Mouse (Mus musculus): ENCODE data around the gene Zc3h12a. TPM values are rescaled to one million over a fixed set of nuclear protein-coding genes. Genes with fewer than 3 reads are reported as not detected.

Gene Zc3h12a
- polyA plus RNA-seq, 1 experiment from 2014 or later: 0.26 TPM

- Histone ChIP-seq H3K27me3 (ENCODE audit: poor library complexity, severe bottlenecking) (peaks cover 59% of the 10 kb centered on the region), H3K9me3 (no peaks in the 10 kb centered on the region), H3K4me1 (peaks cover 13% of the 10 kb centered on the region), H3K4me3 (peak overlapping the region; percentile 36), H3K36me3 (replicated peaks) (no peaks in the 10 kb centered on the region), H3K27ac (no peak overlapping the region)
- peak; percentile 82 for DNase-seq (ENCODE audit: extremely low spot score, low spot score)
- WGBS: 7% methylated on average over 19 of the region's 19 CpGs
Measured at GRCm38 (mm10) chr4:125160320-125160950, 32.8 kb upstream of the Zc3h12a start.

- DNase-seq (ENCODE audit: extremely low spot score, low spot score): no peak
- H3K36me3 ChIP-seq (replicated peaks): no peaks in the 10 kb centered on the region
- no peak overlapping the region for H3K4me3 ChIP-seq
- peaks cover 55% of the 10 kb centered on the region for H3K27me3 ChIP-seq (ENCODE audit: poor library complexity, severe bottlenecking)
- WGBS: 71% methylated on average over 20 of the region's 20 CpGs
- no peak overlapping the region for H3K27ac ChIP-seq
- no peaks in the 10 kb centered on the region for H3K9me3 ChIP-seq
- H3K4me1 ChIP-seq: peaks cover 13% of the 10 kb centered on the region
Measured at GRCm38 (mm10) chr4:125158581-125159317, 31.1 kb upstream of the Zc3h12a start.

DNA sequence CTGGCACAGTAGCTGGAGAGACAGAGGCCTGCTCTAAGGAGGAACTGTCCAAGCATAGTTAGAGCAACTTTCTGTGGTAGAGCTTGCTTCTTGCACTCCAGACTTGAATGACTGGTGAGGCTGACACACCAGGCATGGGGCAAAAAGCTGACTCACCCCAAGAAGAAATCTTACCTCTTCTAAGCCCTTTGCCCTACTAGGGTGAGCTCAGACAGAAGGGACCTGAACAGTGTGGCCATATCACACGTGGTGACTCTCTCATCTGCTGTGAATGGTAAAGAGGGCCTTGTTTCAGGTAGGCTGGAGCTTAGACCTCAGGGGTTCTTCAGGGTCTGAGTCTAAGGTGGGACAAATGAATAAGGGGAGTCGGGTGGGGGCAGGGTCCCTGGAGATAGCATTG is 30.4 kb upstream of the Zc3h12a start:
- Histone ChIP-seq H3K27ac (no peak overlapping the region), H3K4me3 (no peak overlapping the region), H3K9me3 (no peaks in the 10 kb centered on the region), H3K27me3 (ENCODE audit: poor library complexity, severe bottlenecking) (peaks cover 48% of the 10 kb centered on the region), H3K4me1 (peaks cover 13% of the 10 kb centered on the region), H3K36me3 (replicated peaks) (no peaks in the 10 kb centered on the region)
- DNase-seq (ENCODE audit: extremely low spot score, low spot score): no peak
- 80% methylated on average over 2 of the region's 2 CpGs for WGBS

GRCm38 (mm10) chr4:125157322-125157721 is 29.7 kb upstream of the Zc3h12a start:
- H3K36me3 ChIP-seq (replicated peaks): no peaks in the 10 kb centered on the region
- H3K4me3 ChIP-seq: no peak overlapping the region
- peaks cover 13% of the 10 kb centered on the region for H3K4me1 ChIP-seq
- DNase-seq (ENCODE audit: extremely low spot score, low spot score): no peak
- no peak overlapping the region for H3K27ac ChIP-seq
- H3K27me3 ChIP-seq (ENCODE audit: poor library complexity, severe bottlenecking): peaks cover 40% of the 10 kb centered on the region
- 85% methylated on average over 3 of the region's 3 CpGs for WGBS
- H3K9me3 ChIP-seq: no peaks in the 10 kb centered on the region

GRCm38 (mm10) chr4:125155646-125156045 is 28.0 kb upstream of the Zc3h12a start:
- no peak for DNase-seq (ENCODE audit: extremely low spot score, low spot score)
- 91% methylated on average over 5 of the region's 5 CpGs for WGBS

DNA sequence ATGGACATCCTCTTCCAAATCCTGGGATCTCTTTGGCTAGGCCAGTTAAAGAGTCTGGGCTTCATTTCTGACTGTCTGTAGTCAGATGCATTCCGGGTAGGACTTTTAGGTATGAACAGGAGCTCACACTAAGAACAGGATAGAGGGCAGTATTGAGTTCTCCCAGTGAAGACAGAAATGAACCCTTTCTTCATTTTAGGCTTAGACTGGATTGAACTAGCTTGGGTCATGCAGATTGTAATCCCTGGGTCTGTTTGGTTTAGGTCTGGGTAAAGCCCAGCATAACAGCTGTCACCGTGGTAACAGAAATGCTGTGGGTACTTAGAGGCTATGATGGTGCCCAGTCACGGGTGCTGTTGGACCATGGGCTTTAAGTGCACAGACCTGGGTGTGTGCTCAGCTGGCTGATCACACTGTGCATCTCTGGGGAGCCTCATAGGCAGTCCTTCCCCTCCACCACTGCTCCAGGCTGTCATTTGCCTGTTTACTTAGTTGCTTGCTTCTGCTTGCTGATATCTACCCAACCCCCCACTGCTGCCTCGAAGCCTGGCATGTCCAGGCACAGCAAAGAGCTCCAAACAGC is 26.1 kb upstream of the Zc3h12a start:
- Histone ChIP-seq H3K27ac (no peak overlapping the region), H3K36me3 (replicated peaks) (no peaks in the 10 kb centered on the region), H3K4me3 (no peak overlapping the region), H3K4me1 (0 out of 2 replicates have a peak, but pooled peaks cover 9% of the 10 kb centered on the region), H3K27me3 (ENCODE audit: poor library complexity, severe bottlenecking) (peaks cover 25% of the 10 kb centered on the region), H3K9me3 (no peaks in the 10 kb centered on the region)
- DNase-seq (ENCODE audit: extremely low spot score, low spot score): no peak
- 81% methylated on average over 4 of the region's 4 CpGs for WGBS

More at GRCm38 (mm10) chr4:125155646-125156045, 28.0 kb upstream of the Zc3h12a start:
- H3K9me3 ChIP-seq: no peaks in the 10 kb centered on the region
- H3K27ac ChIP-seq: no peak overlapping the region
- H3K36me3 ChIP-seq (replicated peaks): no peaks in the 10 kb centered on the region
- H3K4me1 ChIP-seq: peaks cover 4% of the 10 kb centered on the region
- peaks cover 36% of the 10 kb centered on the region for H3K27me3 ChIP-seq (ENCODE audit: poor library complexity, severe bottlenecking)
- no peak overlapping the region for H3K4me3 ChIP-seq

DNA sequence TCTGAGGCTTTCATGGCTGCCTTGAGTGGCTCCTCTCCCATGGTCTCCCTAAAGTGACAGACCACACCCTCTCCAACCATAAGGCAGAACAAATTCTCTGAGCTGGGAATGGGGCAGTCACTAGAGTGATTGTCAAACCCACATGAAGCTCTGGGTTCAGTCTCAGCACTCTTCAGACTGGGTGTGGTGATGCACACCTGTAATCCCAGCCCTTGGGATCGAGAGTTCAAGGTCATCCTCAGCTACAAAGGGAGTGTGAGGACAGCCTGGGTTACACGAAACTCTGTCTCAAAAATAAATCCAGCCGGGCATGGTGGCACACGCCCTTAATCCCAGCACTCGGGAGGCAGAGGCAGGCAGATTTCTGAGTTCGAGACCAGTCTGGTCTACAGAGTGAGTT is 24.8 kb upstream of the Zc3h12a start:
- Histone ChIP-seq H3K9me3 (no peaks in the 10 kb centered on the region), H3K27ac (no peak overlapping the region), H3K4me3 (no peak overlapping the region), H3K36me3 (replicated peaks) (no peaks in the 10 kb centered on the region), H3K4me1 (0 out of 2 replicates have a peak, but pooled peaks cover 9% of the 10 kb centered on the region), H3K27me3 (ENCODE audit: poor library complexity, severe bottlenecking) (peaks cover 28% of the 10 kb centered on the region)
- WGBS: 94% methylated on average over 6 of the region's 6 CpGs
- no peak for DNase-seq (ENCODE audit: extremely low spot score, low spot score)

GRCm38 (mm10) chr4:125149460-125149859 is 21.8 kb upstream of the Zc3h12a start:
- H3K9me3 ChIP-seq: no peaks in the 10 kb centered on the region
- peaks cover 18% of the 10 kb centered on the region for H3K4me1 ChIP-seq
- no peaks in the 10 kb centered on the region for H3K36me3 ChIP-seq (replicated peaks)
- no peak overlapping the region for H3K27ac ChIP-seq
- no peak overlapping the region for H3K4me3 ChIP-seq
- peaks cover 45% of the 10 kb centered on the region for H3K27me3 ChIP-seq (ENCODE audit: poor library complexity, severe bottlenecking)
- 47% methylated on average over 5 of the region's 5 CpGs for WGBS
- DNase-seq (ENCODE audit: extremely low spot score, low spot score): no peak

DNA sequence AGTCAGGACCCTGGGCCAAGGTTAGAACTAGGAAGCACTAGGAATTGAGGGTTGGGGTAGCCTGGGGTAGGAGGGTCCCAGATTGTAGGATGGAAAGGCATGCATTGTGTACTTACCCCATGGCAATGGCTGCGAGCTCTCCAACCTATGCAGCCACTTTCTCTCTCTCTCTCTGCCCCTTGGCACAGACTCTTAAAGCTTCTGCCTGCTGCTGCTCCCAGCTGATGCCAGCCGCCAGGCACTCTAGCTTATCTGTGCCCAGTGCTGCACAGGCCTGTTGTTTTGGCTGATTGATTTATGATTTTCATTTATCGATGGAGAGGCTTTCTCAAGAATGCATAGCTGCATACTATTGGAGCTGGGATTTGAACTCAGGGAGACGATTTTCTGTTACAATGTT is 20.3 kb upstream of the Zc3h12a start:
- Histone ChIP-seq H3K9me3 (no peaks in the 10 kb centered on the region), H3K4me1 (peaks cover 23% of the 10 kb centered on the region), H3K27me3 (ENCODE audit: poor library complexity, severe bottlenecking) (peaks cover 55% of the 10 kb centered on the region), H3K4me3 (no peak overlapping the region), H3K27ac (no peak overlapping the region), H3K36me3 (replicated peaks) (no peaks in the 10 kb centered on the region)
- DNase-seq (ENCODE audit: extremely low spot score, low spot score): no peak
- WGBS: 89% methylated on average over 4 of the region's 4 CpGs

DNA sequence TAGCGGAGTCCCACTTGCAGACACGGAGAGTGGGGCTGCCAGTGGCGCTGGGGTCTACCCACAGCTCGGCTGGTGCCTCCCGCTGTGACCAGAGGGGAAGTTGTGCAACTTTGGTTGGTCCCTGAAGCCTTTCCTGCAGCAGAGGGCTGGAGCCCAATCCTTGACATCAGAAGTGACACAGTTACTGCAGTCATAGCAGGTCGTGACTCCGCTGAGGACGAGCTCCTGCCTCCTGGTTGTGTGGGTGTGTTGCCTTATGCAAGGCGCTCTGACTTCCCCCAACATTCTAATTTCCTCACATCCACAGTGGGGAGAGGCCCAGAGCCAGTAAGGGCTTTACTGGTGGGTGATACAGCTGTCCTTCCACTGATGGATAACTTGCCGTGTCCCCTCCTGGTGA is 17.6 kb upstream of the Zc3h12a start:
- 39% methylated on average over 10 of the region's 10 CpGs for WGBS
- DNase-seq (ENCODE audit: extremely low spot score, low spot score): no peak
- peaks cover 43% of the 10 kb centered on the region for H3K27me3 ChIP-seq (ENCODE audit: poor library complexity, severe bottlenecking)
- H3K4me1 ChIP-seq: peaks cover 23% of the 10 kb centered on the region
- no peak overlapping the region for H3K4me3 ChIP-seq
- H3K36me3 ChIP-seq (replicated peaks): no peaks in the 10 kb centered on the region
- no peak overlapping the region for H3K27ac ChIP-seq
- no peaks in the 10 kb centered on the region for H3K9me3 ChIP-seq

DNA sequence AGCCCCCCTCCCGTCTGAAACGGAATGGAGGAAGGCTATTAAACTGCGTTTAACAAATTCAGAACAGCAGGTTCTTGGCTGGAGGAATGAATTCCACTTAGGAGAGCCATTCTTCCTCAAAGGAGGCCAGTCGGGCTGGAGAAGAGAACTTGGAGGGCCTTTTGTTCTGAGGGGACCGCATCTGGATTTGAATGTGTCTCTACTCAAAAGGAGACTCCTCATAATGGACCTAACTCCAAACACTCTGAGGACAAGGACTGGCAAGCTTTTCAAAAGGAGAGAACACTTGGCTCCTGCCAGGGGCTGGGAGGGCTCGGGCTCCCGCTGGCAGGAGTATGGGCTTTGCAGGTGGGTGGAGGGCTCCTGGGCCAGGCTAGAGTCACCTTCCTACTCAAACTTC is 17.0 kb upstream of the Zc3h12a start:
- H3K9me3 ChIP-seq: no peaks in the 10 kb centered on the region
- H3K27ac ChIP-seq: no peak overlapping the region
- WGBS: 23% methylated on average over 7 of the region's 7 CpGs
- H3K4me3 ChIP-seq: no peak overlapping the region
- peaks cover 17% of the 10 kb centered on the region for H3K4me1 ChIP-seq
- H3K36me3 ChIP-seq (replicated peaks): no peaks in the 10 kb centered on the region
- DNase-seq (ENCODE audit: extremely low spot score, low spot score): no peak
- peaks cover 43% of the 10 kb centered on the region for H3K27me3 ChIP-seq (ENCODE audit: poor library complexity, severe bottlenecking)

- no peak for DNase-seq (ENCODE audit: extremely low spot score, low spot score)
- Histone ChIP-seq H3K27ac (no peak overlapping the region), H3K4me1 (peaks cover 15% of the 10 kb centered on the region), H3K4me3 (no peak overlapping the region), H3K36me3 (replicated peaks) (no peaks in the 10 kb centered on the region), H3K27me3 (ENCODE audit: poor library complexity, severe bottlenecking) (peaks cover 43% of the 10 kb centered on the region), H3K9me3 (no peaks in the 10 kb centered on the region)
- WGBS: 86% methylated on average over 5 of the region's 5 CpGs
Measured at GRCm38 (mm10) chr4:125144211-125144610, 16.6 kb upstream of the Zc3h12a start.

DNA sequence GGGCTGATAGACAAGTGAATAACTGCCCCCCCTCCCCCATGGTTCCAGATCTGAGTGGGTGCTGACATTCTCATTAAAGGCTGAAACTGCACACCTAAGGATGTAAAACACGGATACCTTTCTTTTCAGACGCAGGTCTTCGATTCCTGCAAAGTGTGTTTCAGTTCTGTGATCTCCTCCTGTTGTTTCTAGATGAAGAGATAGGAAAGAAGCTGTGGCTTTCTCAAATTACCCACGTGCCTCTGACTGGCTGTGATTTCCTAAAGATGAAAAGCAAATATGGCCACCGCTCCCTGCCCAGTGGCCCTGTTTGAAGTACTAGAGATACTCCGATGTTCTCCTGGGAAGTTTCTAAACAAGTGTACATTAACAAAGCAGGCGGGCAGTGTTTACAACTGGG is 10.7 kb upstream of the Zc3h12a start:
- WGBS: 84% methylated on average over 7 of the region's 7 CpGs

More for the DNA sequence above, 10.7 kb upstream of the Zc3h12a start:
- Histone ChIP-seq H3K27me3 (ENCODE audit: poor library complexity, severe bottlenecking) (peaks cover 6% of the 10 kb centered on the region), H3K9me3 (no peaks in the 10 kb centered on the region), H3K36me3 (replicated peaks) (no peaks in the 10 kb centered on the region), H3K27ac (no peak overlapping the region), H3K4me3 (no peak overlapping the region), H3K4me1 (peaks cover 6% of the 10 kb centered on the region)
- no peak for DNase-seq (ENCODE audit: extremely low spot score, low spot score)

Data from forebrain, embryonic 10.5 days (tissue).